Mouse (Mus musculus) urinary bladder, postnatal 25 days (tissue): ENCODE results near the gene Mad2l2.
"Not testable (repeated sequence)": the region's sequence is repeated elsewhere in the genome, so short reads cannot be mapped to it uniquely, and the experiment has no call there.

ENCODE experiments used
- DNase-seq: peaks from one replicate; pipeline ENCODE4 v3.0.0; 2022; ENCODE audit warnings: low spot score

Gene Mad2l2

DNA sequence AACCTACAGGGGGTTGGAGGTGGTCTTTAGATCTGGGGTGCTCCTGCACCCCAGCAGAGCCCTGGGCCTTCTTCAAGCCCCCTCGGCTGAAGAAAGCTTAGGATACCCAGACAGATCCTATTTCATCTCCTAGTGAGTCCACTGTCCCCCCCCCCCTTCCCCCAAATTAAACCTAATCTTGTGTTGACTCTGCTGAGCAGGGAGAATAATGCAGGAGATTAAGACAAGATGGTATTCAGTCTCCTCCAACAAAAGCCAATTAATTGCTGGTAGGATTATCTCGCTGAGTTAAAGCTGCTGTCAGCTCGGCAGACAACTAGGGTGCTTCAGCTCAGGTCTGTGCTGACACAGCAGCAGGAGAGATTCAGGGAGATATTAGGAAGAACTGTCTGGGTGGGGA is 41.1 kb downstream of the Mad2l2 start:
- DNase-seq, result no peak

DNA sequence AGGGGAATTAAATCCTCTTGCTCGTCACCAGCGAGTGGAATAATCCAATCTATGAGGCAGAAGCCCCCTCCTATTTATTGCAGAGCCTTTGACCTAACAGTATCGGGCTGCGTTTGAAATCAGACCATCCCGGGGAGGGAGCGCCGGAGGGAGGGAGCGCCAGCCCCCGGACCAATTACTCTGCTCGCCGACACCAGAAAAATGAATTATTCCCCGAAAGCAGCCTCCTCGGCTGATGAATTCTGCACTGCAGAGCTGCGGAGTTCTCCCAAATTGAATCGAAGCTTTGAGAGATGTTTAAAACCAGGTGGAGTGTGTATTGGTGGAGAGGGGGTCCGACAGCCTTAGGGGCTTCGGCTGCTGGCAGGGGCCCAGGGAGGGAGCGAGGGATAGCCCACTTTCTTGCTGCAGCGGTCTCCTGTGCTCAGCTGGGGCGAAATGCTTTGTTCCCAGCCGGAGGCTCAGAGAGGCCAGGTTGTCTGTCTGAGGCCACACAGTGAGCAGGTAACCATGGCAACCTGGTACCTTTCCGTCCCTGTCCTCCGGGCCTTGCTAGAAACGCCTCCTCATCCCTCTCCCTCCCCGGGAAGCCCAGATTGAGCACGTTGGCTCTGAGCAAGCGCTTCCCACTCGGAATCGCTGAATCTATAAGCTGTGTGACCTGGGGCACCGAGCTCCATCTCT is 43.8 kb downstream of the Mad2l2 start:
- DNase-seq, result no peak

- no peak for DNase-seq
These were observed 44.3 kb downstream of the Mad2l2 start for GRCm38 (mm10) chr4:148174495-148174862.

DNA sequence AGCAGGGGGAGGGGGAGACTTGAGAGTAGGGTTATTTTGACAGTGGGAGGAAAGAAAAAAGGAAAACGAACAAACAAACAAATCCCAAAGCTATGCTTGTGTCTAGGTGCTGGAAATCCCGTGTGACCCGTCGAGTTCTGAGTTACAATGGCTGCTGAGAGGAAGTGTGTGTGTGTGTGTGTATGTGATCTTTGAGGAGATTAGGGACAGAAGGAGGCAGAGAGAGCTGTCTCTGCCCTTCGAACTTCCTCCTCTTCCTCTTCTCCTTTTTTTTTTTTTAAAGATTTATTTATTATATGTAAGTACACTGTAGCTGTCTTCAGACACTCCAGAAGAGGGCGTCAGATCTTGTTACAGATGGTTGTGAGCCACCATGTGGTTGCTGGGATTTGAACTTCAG is 46.4 kb downstream of the Mad2l2 start:
- DNase-seq, result not testable (repeated sequence)

DNA sequence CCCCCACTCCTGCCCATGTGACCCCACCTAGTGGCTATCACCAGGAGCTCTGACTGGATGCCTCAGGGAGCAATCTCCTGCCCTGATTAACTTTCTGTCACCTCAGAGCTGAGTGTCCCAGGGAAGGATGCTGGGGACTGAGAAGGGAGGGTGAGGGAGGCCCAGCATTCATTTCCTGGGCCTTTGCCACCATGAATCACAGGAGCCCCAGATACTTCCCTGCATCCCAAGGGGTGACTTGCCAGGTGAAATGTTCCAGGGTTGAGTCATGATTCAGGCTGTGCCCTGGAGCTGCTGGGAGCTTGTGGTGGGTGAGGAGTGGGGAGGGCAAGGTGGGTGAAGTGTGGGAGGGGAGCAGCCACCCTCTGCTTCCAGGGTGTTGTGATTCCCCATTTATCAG is 47.5 kb downstream of the Mad2l2 start:
- DNase-seq, result no peak

- DNase-seq, result no peak
These were observed 51.3 kb downstream of the Mad2l2 start for GRCm38 (mm10) chr4:148181483-148181882.

GRCm38 (mm10) chr4:148182363-148182762 is 52.2 kb downstream of the Mad2l2 start:
- DNase-seq, result no peak

GRCm38 (mm10) chr4:148184564-148184963 is 54.4 kb downstream of the Mad2l2 start:
- DNase-seq, result no peak

GRCm38 (mm10) chr4:148185819-148186218 is 55.6 kb downstream of the Mad2l2 start:
- DNase-seq, result no peak

DNA sequence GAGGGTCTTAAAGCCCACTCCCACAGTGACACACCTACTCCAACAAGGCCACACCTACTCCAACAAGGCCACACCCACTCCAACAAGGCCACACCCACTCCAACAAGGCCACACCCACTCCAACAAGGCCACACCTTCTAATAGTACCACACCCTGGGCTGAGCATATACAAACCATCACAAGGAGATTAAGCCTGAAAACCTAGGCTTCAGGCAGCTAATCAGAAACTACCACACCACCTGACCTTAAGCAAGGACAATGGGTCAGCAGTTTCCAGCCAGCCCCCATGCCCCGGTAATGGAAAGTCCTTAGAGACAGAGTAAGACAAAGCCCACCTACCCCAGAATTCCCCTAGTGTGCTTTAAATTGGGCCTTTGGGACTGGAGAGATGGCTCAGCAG is 58.6 kb downstream of the Mad2l2 start:
- DNase-seq, result not testable (repeated sequence)

DNA sequence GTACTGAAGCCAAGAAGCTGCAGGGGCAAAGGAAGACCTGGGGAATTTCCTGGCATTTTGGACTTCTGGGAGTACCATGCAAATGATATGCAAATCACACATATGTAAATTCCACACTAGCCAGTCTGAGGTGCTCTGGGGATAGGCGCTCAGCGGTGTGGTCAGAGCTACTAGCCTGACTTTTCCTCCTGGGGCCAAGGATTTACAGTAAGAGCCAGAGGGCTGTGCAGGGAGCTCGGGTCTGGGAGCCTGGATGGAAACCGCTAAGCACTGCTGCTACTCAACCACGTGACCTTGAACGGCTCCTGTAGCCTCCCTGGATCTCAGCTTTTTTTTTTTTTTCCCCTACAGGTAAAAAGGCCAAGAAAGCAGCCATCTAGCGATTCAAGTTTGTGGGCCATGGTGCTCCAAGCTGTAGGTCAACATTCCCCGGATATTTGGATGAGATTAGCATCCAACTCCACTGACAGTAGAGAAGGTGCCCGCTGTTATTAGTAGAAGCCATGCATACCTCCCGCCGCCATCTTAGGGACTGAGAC is 62.6 kb downstream of the Mad2l2 start:
- DNase-seq, result no peak

GRCm38 (mm10) chr4:148194400-148194799 is 64.2 kb downstream of the Mad2l2 start:
- no peak for DNase-seq
